In the genomic region with DNA sequence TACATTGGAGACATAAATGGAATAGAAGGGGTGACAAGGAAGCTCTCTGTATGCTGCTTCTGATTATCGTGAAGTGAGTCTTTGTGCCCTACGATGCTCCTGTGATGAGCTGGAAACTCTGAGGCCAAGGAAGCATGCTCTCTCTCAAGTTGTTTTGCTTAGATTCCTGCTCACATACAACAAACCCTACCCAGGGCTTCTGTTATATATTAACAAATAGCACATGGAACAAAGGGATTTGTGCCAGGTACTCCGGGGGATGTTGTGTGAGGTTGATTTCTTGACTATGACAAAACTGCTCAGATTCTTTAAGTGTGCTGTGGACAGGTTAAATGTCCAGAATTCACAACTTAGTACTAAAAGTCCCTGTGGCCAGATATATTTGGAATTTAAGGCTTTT, we compare ENCODE assay signal across 16 mouse cellular contexts.
"Had no signal": no experiment of that assay in that cellular context is flagged by ENCODE, and none has a peak within 500 bp of the region (broad histone marks: within the 10 kb centered on the region; RNA-seq: fewer than 3 reads in every experiment).

No protein-coding gene starts in this region.

- H3K4me1 ChIP-seq: limb, embryonic 12.5 days; midbrain, embryonic 12.5 days; neural tube, embryonic 13.5 days had no signal

- H3K9ac ChIP-seq: limb, embryonic 12.5 days; liver, embryonic 13.5 days; liver, postnatal 0 days; lung, embryonic 15.5 days; midbrain, embryonic 12.5 days; neural tube, embryonic 13.5 days; stomach, embryonic 15.5 days had no signal

- H3K4me3 ChIP-seq: limb, embryonic 12.5 days; liver, embryonic 13.5 days; lung, embryonic 15.5 days; midbrain, embryonic 12.5 days; neural tube, embryonic 13.5 days; stomach, embryonic 15.5 days had no signal

- H3K4me2 ChIP-seq: limb, embryonic 12.5 days; liver, embryonic 13.5 days; lung, embryonic 15.5 days; midbrain, embryonic 12.5 days; neural tube, embryonic 13.5 days; stomach, embryonic 15.5 days had no signal

- ATAC-seq: intestine, postnatal 0 days; liver, postnatal 0 days; midbrain, embryonic 16.5 days had no signal

- DNase-seq: layer of hippocampus, adult 9-11 months; layer of hippocampus, postnatal 36 days; liver; liver, embryonic 13.5 days; liver, postnatal 0 days; lung, postnatal 14 days; retina, postnatal 1 day; thymus, adult 2 months; thymus, postnatal 25 days had no signal

- H3K9me3 ChIP-seq: limb, embryonic 12.5 days; liver, embryonic 13.5 days; lung, embryonic 15.5 days; midbrain, embryonic 12.5 days; neural tube, embryonic 13.5 days; stomach, embryonic 15.5 days had no signal

- H3K36me3 ChIP-seq: limb, embryonic 12.5 days; liver, embryonic 13.5 days; lung, embryonic 15.5 days; midbrain, embryonic 12.5 days; neural tube, embryonic 13.5 days; stomach, embryonic 15.5 days had no signal

- H3K27ac ChIP-seq: limb, embryonic 12.5 days; liver, embryonic 13.5 days; lung, embryonic 15.5 days; midbrain, embryonic 12.5 days; neural tube, embryonic 13.5 days; stomach, embryonic 15.5 days had no signal

- H3K27me3 ChIP-seq: limb, embryonic 12.5 days; liver, embryonic 13.5 days; lung, embryonic 15.5 days; midbrain, embryonic 12.5 days; neural tube, embryonic 13.5 days; stomach, embryonic 15.5 days had no signal
